Mouse (Mus musculus): ENCODE measurements at regions not wholly inside any gene's neighbourhood (a gene's known extent, or its start where the extent isn't known, plus 50 kb on each side); places are given as distances from the start of the nearest gene placed in this dataset.

- TF ChIP-seq POLR2A (IDR thresholded peaks at IDR 0.05; ENCODE audit: control insufficient read depth, extremely low read depth, insufficient read depth, low read length, poor library complexity) (no peak), CTCF (IDR thresholded peaks at IDR 0.05; ENCODE audit: borderline replicate concordance, control insufficient read depth, extremely low read depth, insufficient read depth, low read length, poor library complexity) (no peak)
- WGBS = 77% methylated on average over 4 of the region's 4 CpGs
- H3K4me1 ChIP-seq (replicated peaks; ENCODE audit: control insufficient read depth, insufficient read depth, low read length) = no peaks in the 10 kb centered on the region
These were observed 153.2 kb downstream of the Usp25 start for GRCm38 (mm10) chr16:77166722-77167121.

GRCm38 (mm10) chr16:77173026-77173692 is 159.7 kb downstream of the Usp25 start:
- Histone ChIP-seq H3K27me3 (ENCODE audit: control insufficient read depth, insufficient read depth, low read length) (no peaks in the 10 kb centered on the region), H3K36me3 (ENCODE audit: control insufficient read depth, insufficient read depth, low read length) (no peaks in the 10 kb centered on the region), H3K4me1 (replicated peaks; ENCODE audit: control insufficient read depth, insufficient read depth, low read length) (no peaks in the 10 kb centered on the region), H3K4me3 (ENCODE audit: control insufficient read depth, insufficient read depth, low read length) (no peak overlapping the region), H3K27ac (ENCODE audit: control insufficient read depth, insufficient read depth, low read length) (no peak overlapping the region)
- TF ChIP-seq POLR2A (IDR thresholded peaks at IDR 0.05; ENCODE audit: control insufficient read depth, extremely low read depth, insufficient read depth, low read length, poor library complexity) (no peak), CTCF (IDR thresholded peaks at IDR 0.05; ENCODE audit: borderline replicate concordance, control insufficient read depth, extremely low read depth, insufficient read depth, low read length, poor library complexity) (no peak)
- WGBS = 35% methylated on average over 8 of the region's 8 CpGs
- DNase-seq = no peak

More at GRCm38 (mm10) chr16:77166722-77167121, 153.2 kb downstream of the Usp25 start:
- peak; percentile 16 for DNase-seq
- no peaks in the 10 kb centered on the region for H3K27me3 ChIP-seq (ENCODE audit: control insufficient read depth, insufficient read depth, low read length)
- no peak overlapping the region for H3K27ac ChIP-seq (ENCODE audit: control insufficient read depth, insufficient read depth, low read length)
- H3K36me3 ChIP-seq (ENCODE audit: control insufficient read depth, insufficient read depth, low read length) = no peaks in the 10 kb centered on the region
- no peak overlapping the region for H3K4me3 ChIP-seq (ENCODE audit: control insufficient read depth, insufficient read depth, low read length)

- no peak for TF ChIP-seq CTCF (IDR thresholded peaks at IDR 0.05; ENCODE audit: borderline replicate concordance, control insufficient read depth, extremely low read depth, insufficient read depth, low read length, poor library complexity)
- TF ChIP-seq POLR2A (IDR thresholded peaks at IDR 0.05; ENCODE audit: control insufficient read depth, extremely low read depth, insufficient read depth, low read length, poor library complexity) = no peak
- Histone ChIP-seq H3K4me3 (ENCODE audit: control insufficient read depth, insufficient read depth, low read length) (no peak overlapping the region), H3K4me1 (replicated peaks; ENCODE audit: control insufficient read depth, insufficient read depth, low read length) (no peaks in the 10 kb centered on the region), H3K27me3 (ENCODE audit: control insufficient read depth, insufficient read depth, low read length) (no peaks in the 10 kb centered on the region), H3K36me3 (ENCODE audit: control insufficient read depth, insufficient read depth, low read length) (no peaks in the 10 kb centered on the region), H3K27ac (ENCODE audit: control insufficient read depth, insufficient read depth, low read length) (no peak overlapping the region)
- no peak for DNase-seq
- WGBS = 87% methylated on average over 7 of the region's 7 CpGs
These were observed 161.4 kb downstream of the Usp25 start for GRCm38 (mm10) chr16:77174744-77175432.

- TF ChIP-seq POLR2A (IDR thresholded peaks at IDR 0.05; ENCODE audit: control insufficient read depth, extremely low read depth, insufficient read depth, low read length, poor library complexity) (no peak), CTCF (IDR thresholded peaks at IDR 0.05; ENCODE audit: borderline replicate concordance, control insufficient read depth, extremely low read depth, insufficient read depth, low read length, poor library complexity) (no peak)
- DNase-seq = no peak
- Histone ChIP-seq H3K27ac (ENCODE audit: control insufficient read depth, insufficient read depth, low read length) (no peak overlapping the region), H3K4me3 (ENCODE audit: control insufficient read depth, insufficient read depth, low read length) (no peak overlapping the region), H3K36me3 (ENCODE audit: control insufficient read depth, insufficient read depth, low read length) (no peaks in the 10 kb centered on the region), H3K27me3 (ENCODE audit: control insufficient read depth, insufficient read depth, low read length) (no peaks in the 10 kb centered on the region), H3K4me1 (replicated peaks; ENCODE audit: control insufficient read depth, insufficient read depth, low read length) (no peaks in the 10 kb centered on the region)
- 42% methylated on average over 2 of the region's 2 CpGs for WGBS
These were observed 167.5 kb downstream of the Usp25 start for GRCm38 (mm10) chr16:77180990-77181389.

Data from thymus, adult 2 months (tissue).